Mouse (Mus musculus) ES-E14 (cell line): ENCODE measurements around the gene Angptl4.

Experiments
- CHD2 ChIP-seq: IDR thresholded peaks from 2 replicates; pipeline ENCODE4 v1.6.1; 2014; ENCODE audit warnings: mild to moderate bottlenecking, low read depth, low read length, inconsistent platforms
- ZC3H11A ChIP-seq: IDR thresholded peaks from 2 replicates; pipeline ENCODE4 v1.6.1; 2012; ENCODE audit warnings: low read depth, mild to moderate bottlenecking, inconsistent platforms, low read length, borderline replicate concordance

DNA sequence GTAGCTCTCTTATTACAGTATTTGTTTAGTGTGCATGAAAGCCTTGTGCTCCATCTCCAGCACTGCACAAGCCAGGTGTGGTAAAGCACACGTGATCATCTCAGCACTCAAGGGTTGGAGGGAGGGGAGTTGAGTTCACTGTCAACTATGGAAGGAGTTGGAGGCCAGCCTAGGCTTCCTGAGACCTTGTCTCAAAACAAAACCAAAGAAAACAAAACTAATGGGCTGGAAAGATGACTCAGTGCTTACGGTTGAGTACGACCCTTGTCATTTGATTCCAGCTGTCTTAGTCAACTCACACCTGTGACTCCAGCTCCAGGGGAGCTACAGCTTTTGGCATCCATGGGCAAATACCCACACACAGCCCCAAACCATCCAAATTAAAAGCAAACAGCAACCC, 30.8 kb upstream of the Angptl4 start:
- TF ChIP-seq CHD2 (no peak), ZC3H11A (no peak)
